Mouse (Mus musculus): Measurements from ENCODE around the gene Myo1e. TPM values are rescaled to one million over a fixed set of nuclear protein-coding genes. Genes with fewer than 3 reads are reported as not detected.

The Myo1e gene
- total RNA-seq, 1 experiment: 21.3 TPM

GRCm38 (mm10) chr9:70203267-70204076 lies 3.7 kb upstream of the Myo1e start:
- no peak overlapping the region for H3K9ac ChIP-seq (ENCODE audit: insufficient read depth, low read depth, low read length, poor library complexity, severe bottlenecking)
- in situ Hi-C loops (cut with MboI; ENCODE audit: low sequenced_read_pairs in 2 of 2, unreplicated experiment in 2 of 2): no loop called here
- H3K4me3 ChIP-seq (ENCODE audit: insufficient read depth in 1 of 2, low read depth in 1 of 2, low read length in 2 of 2, poor library complexity in 1 of 2, severe bottlenecking in 1 of 2): 0 out of 4 replicates have a peak overlapping the region, but pooled peaks of 1 of the 2 experiments have one; percentile 11
- no peaks in the 10 kb centered on the region for H3K36me3 ChIP-seq (ENCODE audit: control insufficient read depth, insufficient read depth, low read length, poor library complexity, severe bottlenecking)
- no peaks in the 10 kb centered on the region for H3K9me3 ChIP-seq (ENCODE audit: control insufficient read depth, insufficient read depth, low read depth, low read length)
- no peak overlapping the region for H3K27ac ChIP-seq (ENCODE audit: insufficient read depth, low read depth, low read length, poor library complexity, severe bottlenecking)
- no peak for TF ChIP-seq HCFC1 (IDR thresholded peaks at IDR 0.05; ENCODE audit: borderline replicate concordance, insufficient read depth, low read length)
- peak; percentile 66; the same call in 1 of the 2 replicates for TF ChIP-seq MAFK (IDR thresholded peaks at IDR 0.05; ENCODE audit: insufficient read depth, low read depth, low read length)
- peaks cover 7 to 10% of the 10 kb centered on the region in 2 experiments for H3K4me1 ChIP-seq (ENCODE audit: control insufficient read depth in 2 of 2, insufficient read depth in 2 of 2, low read length in 2 of 2, poor library complexity in 1 of 2)
- DNase-seq (ENCODE audit: low read depth, low spot score): no peak

DNA sequence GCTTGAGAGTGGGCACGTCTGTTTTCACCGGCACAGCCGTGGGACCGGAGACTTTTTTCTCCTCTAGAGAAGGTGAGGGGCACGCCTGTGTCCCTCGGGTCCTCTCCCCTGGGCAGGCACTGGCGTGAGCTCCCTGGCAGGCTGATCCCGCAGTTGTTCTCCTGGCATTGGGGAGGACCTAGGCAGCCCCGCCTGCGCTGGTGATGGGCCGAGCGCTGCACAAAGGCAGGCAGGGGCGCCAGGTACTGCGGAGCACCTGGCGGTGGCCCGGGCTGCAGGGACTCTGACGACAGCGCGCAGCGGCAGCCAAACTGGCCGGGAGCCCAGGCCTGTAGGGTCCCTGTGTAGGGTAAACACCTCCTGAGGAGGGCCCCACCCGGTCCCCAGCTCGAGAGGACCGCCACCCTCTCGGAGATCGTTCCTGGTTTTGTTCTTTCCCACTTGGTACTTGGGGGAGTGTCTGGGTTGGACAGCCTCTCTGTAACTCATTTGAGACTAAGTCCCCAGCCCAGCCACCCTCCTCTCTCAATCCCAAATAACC lies 901 bp downstream of the Myo1e start:
- in situ Hi-C loops (cut with MboI; ENCODE audit: low sequenced_read_pairs in 2 of 2, unreplicated experiment in 2 of 2): no loop called here
- H3K4me3 ChIP-seq (ENCODE audit: insufficient read depth in 1 of 2, low read depth in 1 of 2, low read length in 2 of 2, poor library complexity in 1 of 2, severe bottlenecking in 1 of 2): peak overlapping the region; percentile 78 to 98
- TF ChIP-seq ZC3H11A (IDR thresholded peaks at IDR 0.05; ENCODE audit: borderline replicate concordance, low read depth, low read length): no peak

GRCm38 (mm10) chr9:70208751-70209150 lies 1.6 kb downstream of the Myo1e start:
- in situ Hi-C loops (cut with MboI; ENCODE audit: low sequenced_read_pairs in 2 of 2, unreplicated experiment in 2 of 2): no loop called here

More for the DNA sequence above, 901 bp downstream of the Myo1e start:
- H3K4me1 ChIP-seq (ENCODE audit: control insufficient read depth in 2 of 2, insufficient read depth in 2 of 2, low read length in 2 of 2, poor library complexity in 1 of 2): peaks cover 17 to 21% of the 10 kb centered on the region in 2 experiments
- no peaks in the 10 kb centered on the region for H3K9me3 ChIP-seq (ENCODE audit: control insufficient read depth, insufficient read depth, low read depth, low read length)
- peak overlapping the region; percentile 72 for H3K9ac ChIP-seq (ENCODE audit: insufficient read depth, low read depth, low read length, poor library complexity, severe bottlenecking)
- H3K36me3 ChIP-seq (ENCODE audit: control insufficient read depth, insufficient read depth, low read length, poor library complexity, severe bottlenecking): no peaks in the 10 kb centered on the region
- DNase-seq (ENCODE audit: low read depth, low spot score): no peak
- H3K27ac ChIP-seq (ENCODE audit: insufficient read depth, low read depth, low read length, poor library complexity, severe bottlenecking): no peak overlapping the region

GRCm38 (mm10) chr9:70209296-70210049 lies 2.3 kb downstream of the Myo1e start:
- H3K9me3 ChIP-seq (ENCODE audit: control insufficient read depth, insufficient read depth, low read depth, low read length): no peaks in the 10 kb centered on the region
- H3K36me3 ChIP-seq (ENCODE audit: control insufficient read depth, insufficient read depth, low read length, poor library complexity, severe bottlenecking): no peaks in the 10 kb centered on the region
- peak overlapping the region in 1 of 2 experiments; percentile 98; a peak in 2 of 4 replicates for H3K4me3 ChIP-seq (ENCODE audit: insufficient read depth in 1 of 2, low read depth in 1 of 2, low read length in 2 of 2, poor library complexity in 1 of 2, severe bottlenecking in 1 of 2)
- peaks cover 13 to 18% of the 10 kb centered on the region in 2 experiments for H3K4me1 ChIP-seq (ENCODE audit: control insufficient read depth in 2 of 2, insufficient read depth in 2 of 2, low read length in 2 of 2, poor library complexity in 1 of 2)
- DNase-seq (ENCODE audit: low read depth, low spot score): peak; percentile 81
- no peak overlapping the region for H3K27ac ChIP-seq (ENCODE audit: insufficient read depth, low read depth, low read length, poor library complexity, severe bottlenecking)
- H3K9ac ChIP-seq (ENCODE audit: insufficient read depth, low read depth, low read length, poor library complexity, severe bottlenecking): no peak overlapping the region
- TF ChIP-seq ZNF384 (IDR thresholded peaks at IDR 0.05; ENCODE audit: low read depth, low read length) (no peak), HCFC1 (IDR thresholded peaks at IDR 0.05; ENCODE audit: borderline replicate concordance, insufficient read depth, low read length) (no peak), MAFK (IDR thresholded peaks at IDR 0.05; ENCODE audit: insufficient read depth, low read depth, low read length) (no peak), ZC3H11A (IDR thresholded peaks at IDR 0.05; ENCODE audit: borderline replicate concordance, low read depth, low read length) (no peak), CHD2 (IDR thresholded peaks at IDR 0.05; ENCODE audit: low read depth, low read length) (no peak)
- in situ Hi-C loops (cut with MboI; ENCODE audit: low sequenced_read_pairs in 2 of 2, unreplicated experiment in 2 of 2): no loop called here

More at GRCm38 (mm10) chr9:70208751-70209150, 1.6 kb downstream of the Myo1e start:
- DNase-seq (ENCODE audit: low read depth, low spot score): no peak
- Histone ChIP-seq H3K9ac (ENCODE audit: insufficient read depth, low read depth, low read length, poor library complexity, severe bottlenecking) (no peak overlapping the region), H3K27ac (ENCODE audit: insufficient read depth, low read depth, low read length, poor library complexity, severe bottlenecking) (no peak overlapping the region), H3K4me1 (ENCODE audit: control insufficient read depth in 2 of 2, insufficient read depth in 2 of 2, low read length in 2 of 2, poor library complexity in 1 of 2) (peaks cover 13 to 18% of the 10 kb centered on the region in 2 experiments), H3K9me3 (ENCODE audit: control insufficient read depth, insufficient read depth, low read depth, low read length) (no peaks in the 10 kb centered on the region), H3K4me3 (ENCODE audit: insufficient read depth in 1 of 2, low read depth in 1 of 2, low read length in 2 of 2, poor library complexity in 1 of 2, severe bottlenecking in 1 of 2) (peak overlapping the region; percentile 78 to 98; a peak in 3 of 4 replicates), H3K36me3 (ENCODE audit: control insufficient read depth, insufficient read depth, low read length, poor library complexity, severe bottlenecking) (no peaks in the 10 kb centered on the region)
- no peak for TF ChIP-seq ZC3H11A (IDR thresholded peaks at IDR 0.05; ENCODE audit: borderline replicate concordance, low read depth, low read length)
- TF ChIP-seq CHD2 (IDR thresholded peaks at IDR 0.05; ENCODE audit: low read depth, low read length): no peak
- no peak for TF ChIP-seq ZNF384 (IDR thresholded peaks at IDR 0.05; ENCODE audit: low read depth, low read length)
- TF ChIP-seq HCFC1 (IDR thresholded peaks at IDR 0.05; ENCODE audit: borderline replicate concordance, insufficient read depth, low read length): no peak
- no peak for TF ChIP-seq MAFK (IDR thresholded peaks at IDR 0.05; ENCODE audit: insufficient read depth, low read depth, low read length)

Measured in ES-E14 (cell line).